Mouse (Mus musculus) lung, postnatal 4 days (tissue): ENCODE results near the gene Adcy4.
A peak's percentile ranks its signal among the peaks of the same experiment; 100 is the strongest.

Experiments used
- DNase-seq, 2 experiments: peaks; one replicate each; pipeline ENCODE4 v3.0.0; 2021

Adcy4 gene

DNA sequence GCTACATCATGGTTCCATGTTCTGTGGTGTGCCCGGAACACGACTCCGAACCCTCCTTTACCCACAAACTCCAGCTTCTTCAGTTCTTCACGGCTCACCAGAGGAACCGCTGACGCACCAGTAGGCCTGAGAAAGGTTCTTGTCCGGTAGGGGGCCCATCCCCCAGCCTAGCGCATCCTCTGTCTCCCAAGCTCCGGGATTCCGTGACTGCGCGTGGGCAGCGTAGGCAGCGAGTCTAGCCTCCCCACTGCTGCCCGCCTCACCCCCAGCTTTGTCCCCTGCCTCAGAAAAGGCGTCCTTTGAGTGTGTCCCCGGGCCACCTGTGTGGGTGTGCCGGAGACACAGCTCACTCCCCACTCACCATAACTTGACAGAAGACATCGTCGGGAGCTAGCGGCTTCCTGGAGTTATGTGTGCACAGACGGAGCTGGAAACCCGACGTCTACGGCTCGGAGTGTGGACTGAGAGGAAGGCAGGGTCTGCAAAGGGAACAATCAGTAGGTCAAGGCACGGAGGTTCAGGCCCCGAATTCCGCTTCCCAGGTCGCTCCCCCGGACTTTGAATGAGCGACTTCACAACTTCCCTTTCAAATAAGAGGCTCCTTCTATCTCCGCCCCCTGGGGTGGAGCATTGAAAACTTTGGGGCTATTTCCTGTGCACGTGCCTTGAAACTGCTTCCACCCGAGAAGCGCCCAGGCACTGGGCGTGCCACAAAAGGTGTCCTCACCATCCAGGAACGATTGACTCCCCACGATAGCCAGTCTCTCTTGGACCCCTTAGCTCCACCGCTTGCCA is 4.6 kb upstream of the Adcy4 start, which contains the start of gene Ripk3:
Gene Ripk3, minus strand, starts transcription at position 610 of the 795 bp plus-strand sequence.
- peak; percentile 58 to 71 for DNase-seq

DNA sequence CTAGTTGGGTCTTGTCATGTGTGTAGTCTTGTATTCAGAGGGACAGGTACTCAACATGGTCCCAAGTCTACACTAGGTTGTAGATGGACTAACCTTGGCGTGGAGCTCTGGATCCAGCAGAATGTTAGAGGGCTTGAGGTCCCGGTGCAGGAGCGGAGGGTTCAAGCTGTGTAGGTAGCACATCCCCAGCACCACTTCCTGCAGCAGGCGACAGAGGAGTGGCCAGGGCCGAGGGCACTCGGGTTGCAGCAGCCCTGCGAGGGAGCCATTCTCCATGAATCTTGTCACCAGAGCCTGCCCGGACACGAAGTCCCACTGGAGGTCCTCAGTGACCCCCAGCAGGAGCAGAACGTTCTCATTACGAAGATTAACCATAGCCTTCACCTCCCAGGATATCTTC is 3.8 kb upstream of the Adcy4 start:
- peak; percentile 5 to 21 for DNase-seq

DNA sequence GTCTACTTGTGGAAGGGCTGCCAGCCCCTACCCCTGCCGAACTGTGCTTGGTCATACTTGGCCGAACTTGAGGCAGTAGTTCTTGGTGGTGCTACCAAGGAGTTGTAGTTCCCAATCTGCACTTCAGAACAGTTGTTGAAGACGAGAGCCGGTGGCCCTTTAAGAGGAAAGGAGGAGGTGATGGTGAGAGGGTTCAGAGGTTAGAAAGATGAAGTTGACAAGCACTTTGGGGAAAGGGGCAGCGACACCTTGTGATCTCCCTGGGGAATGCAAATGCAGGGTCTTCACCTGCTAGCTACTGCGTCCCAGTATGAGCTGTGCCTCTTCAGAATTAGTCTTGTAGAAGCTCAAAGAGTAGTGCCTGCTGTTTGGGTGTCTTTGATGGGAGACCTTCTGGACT is 1.3 kb upstream of the Adcy4 start:
- peak; percentile 26 to 34 for DNase-seq

DNA sequence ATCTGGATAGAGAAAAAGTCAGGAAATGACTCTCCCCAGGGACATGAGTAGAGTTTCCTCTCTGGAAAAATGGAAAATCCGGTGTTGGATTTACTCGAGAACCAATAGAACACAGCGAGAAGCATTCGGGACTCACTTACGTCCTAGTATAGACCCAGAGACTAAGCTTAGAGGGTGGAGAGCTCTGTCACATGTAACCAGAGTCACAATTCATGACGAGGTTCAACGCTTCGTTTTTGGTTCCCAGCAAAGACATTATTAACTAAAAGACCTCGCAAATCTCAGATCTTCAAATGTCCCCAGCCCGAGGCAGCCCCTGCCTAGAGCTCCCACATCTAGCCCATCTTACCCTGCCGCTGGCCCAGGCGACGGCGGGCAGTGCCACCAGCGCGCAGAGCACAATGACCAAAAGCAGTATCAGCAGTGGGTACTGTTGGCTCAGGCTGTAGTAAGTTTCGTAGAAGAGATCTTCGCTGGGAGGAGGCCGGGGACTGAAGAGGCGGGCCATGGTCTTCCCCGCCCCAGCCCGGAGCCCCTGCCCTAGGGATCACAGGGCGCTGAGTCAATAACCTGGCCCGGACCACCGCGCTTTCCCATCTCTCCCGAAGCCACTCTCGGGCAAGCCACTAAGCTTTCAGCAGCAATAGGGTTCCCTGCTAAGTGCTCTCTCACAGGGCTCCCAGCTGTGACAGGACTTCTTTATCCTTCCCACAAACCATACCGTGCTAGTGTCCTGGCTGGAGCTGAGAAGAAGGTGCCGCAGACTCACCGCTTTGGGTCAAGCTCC is 531 bp downstream of the Adcy4 start:
- DNase-seq: peak; percentile 40

- peak in 1 of 2 experiments; percentile 16 for DNase-seq
These were observed 1.4 kb downstream of the Adcy4 start for GRCm38 (mm10) chr14:55782361-55782960.

GRCm38 (mm10) chr14:55781310-55781709 is 2.6 kb downstream of the Adcy4 start:
- DNase-seq: peak; percentile 68 to 80

DNA sequence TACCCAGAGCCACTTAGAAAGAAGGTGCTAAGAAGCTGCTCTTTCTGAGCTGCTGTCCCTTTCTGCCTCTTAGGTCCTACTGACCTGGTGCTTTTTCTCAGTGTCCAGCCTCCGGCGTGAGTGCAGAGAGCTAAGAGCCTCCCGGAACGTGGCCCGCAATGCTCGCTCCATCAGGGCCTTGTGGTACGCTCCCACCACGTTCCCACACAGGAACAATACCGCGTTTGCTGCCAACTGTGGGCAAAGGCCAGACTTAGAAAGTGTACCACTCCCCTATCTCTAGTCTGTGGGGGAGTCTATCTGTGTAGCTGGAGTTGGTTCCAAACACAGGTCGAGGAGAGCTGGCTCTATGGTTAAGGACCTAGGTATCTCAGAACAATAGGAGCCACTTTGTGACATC is 3.2 kb downstream of the Adcy4 start:
- DNase-seq: peak; percentile 3 to 17

GRCm38 (mm10) chr14:55779656-55780055 is 4.2 kb downstream of the Adcy4 start:
- DNase-seq: peak in 1 of 2 experiments; percentile 54

- DNase-seq: peak in 1 of 2 experiments; percentile 19
These were observed 5.2 kb downstream of the Adcy4 start for GRCm38 (mm10) chr14:55778686-55779085.

GRCm38 (mm10) chr14:55777806-55778205 is 6.1 kb downstream of the Adcy4 start:
- peak in 1 of 2 experiments; percentile 20 for DNase-seq

- peak in 1 of 2 experiments; percentile 8 for DNase-seq
These were observed 6.7 kb downstream of the Adcy4 start for GRCm38 (mm10) chr14:55777176-55777575.

GRCm38 (mm10) chr14:55776711-55777110 is 7.2 kb downstream of the Adcy4 start:
- peak in 1 of 2 experiments; percentile 18 for DNase-seq

- DNase-seq: no peak
These were observed 14.7 kb downstream of the Adcy4 start for GRCm38 (mm10) chr14:55769087-55769703.

DNA sequence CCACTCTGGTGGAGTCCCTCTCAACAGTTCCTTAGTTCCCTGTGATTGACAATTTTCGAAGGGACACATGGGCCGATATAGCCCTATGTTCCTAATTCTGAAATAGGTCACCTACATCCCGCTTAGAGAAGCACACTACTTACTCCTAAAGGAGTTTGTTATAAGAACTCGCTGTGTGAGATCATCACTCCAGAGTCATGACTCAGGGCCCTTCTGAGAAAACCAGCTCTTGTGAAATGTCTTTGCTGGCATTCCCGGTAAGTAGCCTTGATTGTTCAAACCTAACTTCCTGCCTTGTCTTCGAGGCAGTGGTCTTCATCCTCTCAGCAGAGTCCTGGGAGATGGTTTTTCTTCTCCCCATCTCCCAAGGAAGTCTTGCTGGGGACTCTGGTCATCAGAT is 15.3 kb downstream of the Adcy4 start:
- no peak for DNase-seq

GRCm38 (mm10) chr14:55767519-55768414 is 16.1 kb downstream of the Adcy4 start:
- DNase-seq: peak; percentile 79 to 81

DNA sequence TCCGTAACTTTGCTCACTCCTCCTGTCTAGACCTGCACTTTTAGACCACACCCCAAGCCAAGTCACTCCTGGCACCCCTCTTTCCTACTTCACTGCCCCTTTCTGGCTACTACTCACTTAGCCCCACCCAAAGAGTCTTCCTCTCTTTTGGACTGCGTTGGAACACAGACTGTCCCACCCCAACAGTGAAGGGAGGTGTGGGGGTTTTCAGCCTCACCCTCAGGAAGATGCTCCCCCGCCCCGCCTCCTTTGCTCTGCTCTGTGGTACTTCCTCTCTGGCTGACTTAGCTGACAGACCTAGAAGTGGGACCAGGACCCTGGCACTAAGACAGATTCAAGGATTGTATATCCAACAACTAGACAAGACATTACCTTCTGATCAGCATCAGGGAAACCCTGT is 18.2 kb downstream of the Adcy4 start, which contains the start of gene Ltb4r1:
Gene Ltb4r1, plus strand, starts transcription at position 267 of the 400 bp plus-strand sequence.
- peak in 1 of 2 experiments; percentile 26 for DNase-seq

GRCm38 (mm10) chr14:55763166-55763565 is 20.7 kb downstream of the Adcy4 start:
- DNase-seq: peak; percentile 55 to 70

GRCm38 (mm10) chr14:55762001-55762821 is 21.7 kb downstream of the Adcy4 start:
- peak; percentile 73 to 77 for DNase-seq

DNA sequence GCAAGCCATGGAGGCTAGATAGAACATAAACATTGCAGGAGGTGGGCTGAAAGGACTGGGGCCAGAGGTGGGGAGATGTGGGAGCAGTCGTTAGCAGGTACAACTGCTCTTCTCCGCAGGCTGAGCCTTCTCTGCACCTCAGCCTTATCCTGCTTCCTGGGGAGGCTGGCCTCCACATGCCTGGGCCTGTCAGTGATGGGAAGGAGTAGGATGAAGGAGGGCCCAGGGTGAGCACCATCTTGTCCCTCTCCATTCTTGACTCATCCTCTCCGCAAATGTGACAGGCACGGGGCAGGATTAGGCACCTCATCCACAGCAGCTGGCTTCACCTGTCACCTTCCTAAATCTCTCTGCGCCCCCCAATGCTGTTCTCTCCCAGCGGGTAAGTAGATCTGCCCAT is 22.7 kb downstream of the Adcy4 start, which contains the start of gene Ltb4r2:
Gene Ltb4r2, plus strand, starts transcription at position 266 of the 400 bp plus-strand sequence.
- no peak for DNase-seq

DNA sequence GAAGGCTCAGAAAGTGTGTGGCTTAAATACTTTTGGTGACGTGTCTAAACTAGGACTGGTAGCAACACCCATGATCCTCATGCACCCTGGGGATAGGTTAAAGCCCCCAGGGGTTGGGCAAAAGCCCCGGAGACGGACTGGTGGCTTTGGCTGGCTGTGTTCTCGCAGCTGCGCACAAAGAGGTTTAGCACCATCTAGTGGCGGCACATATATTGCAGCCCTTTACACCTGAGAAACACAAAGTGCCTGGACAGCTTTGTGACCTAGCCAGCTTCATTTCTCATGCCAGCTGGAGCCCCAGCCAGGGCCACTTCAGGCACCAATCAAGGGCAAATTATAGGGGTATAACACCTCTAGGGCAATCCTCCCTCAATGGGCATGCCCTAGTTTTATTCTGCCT is 23.7 kb downstream of the Adcy4 start:
- peak; percentile 84 to 90 for DNase-seq
